Mouse (Mus musculus) neural tube, embryonic 13.5 days (tissue): Measurements from ENCODE around the gene Arpc4. TPM values are rescaled to one million over a fixed set of nuclear protein-coding genes. Genes with fewer than 3 reads are reported as not detected.
A peak's percentile ranks its signal among the peaks of the same experiment; 100 is the strongest.
"Not testable (repeated sequence)": the region's sequence is repeated elsewhere in the genome, so short reads cannot be mapped to it uniquely, and the experiment has no call there.

Experiments
- ATAC-seq: fragments of 200-750 bp; cut with Nextera tagmentation; 2 replicates; pipeline ENCODE4 v1.8.0; 2017; ENCODE audit warnings: low read depth, mild to moderate bottlenecking, moderate TSS enrichment, moderate library complexity
- H3K27ac ChIP-seq: fragments of 300-500 bp; sonication (generic); replicated peaks from 2 replicates; pipeline ENCODE4 v1.5.1; 2015; ENCODE audit warnings: moderate library complexity, mild to moderate bottlenecking, inconsistent platforms
- H3K27me3 ChIP-seq: fragments of 300-500 bp; sonication (generic); 2 replicates; pipeline ENCODE4 v1.6.1; 2015; ENCODE audit warnings: mild to moderate bottlenecking, inconsistent platforms
- H3K36me3 ChIP-seq: fragments of 300-500 bp; sonication (generic); 2 replicates; pipeline ENCODE4 v1.6.1; 2015; ENCODE audit warnings: mild to moderate bottlenecking, inconsistent platforms
- H3K4me1 ChIP-seq: fragments of 300-500 bp; sonication (generic); replicated peaks from 2 replicates; pipeline ENCODE4 v1.6.1; 2015; ENCODE audit warnings: inconsistent platforms
- H3K4me2 ChIP-seq: fragments of 300-500 bp; sonication (generic); 2 replicates; pipeline ENCODE4 v1.6.1; 2015; ENCODE audit warnings: inconsistent platforms, mild to moderate bottlenecking, moderate library complexity
- H3K4me3 ChIP-seq: fragments of 300-500 bp; sonication (generic); 2 replicates; pipeline ENCODE4 v1.5.1; 2015; ENCODE audit warnings: mild to moderate bottlenecking, inconsistent platforms
- H3K9ac ChIP-seq: fragments of 300-500 bp; sonication (generic); 2 replicates; pipeline ENCODE4 v1.6.1; 2015; ENCODE audit warnings: moderate library complexity, mild to moderate bottlenecking, inconsistent platforms
- H3K9me3 ChIP-seq: fragments of 300-500 bp; sonication (generic); 2 replicates; pipeline ENCODE4 v1.6.1; 2016; ENCODE audit warnings: inconsistent platforms
- WGBS: fragments of 180-500 bp; shearing (Covaris S2); methylation state at CpG from one replicate; pipeline ENCODE4 v1.1.7; 2015; 5-methylcytosine and 5-hydroxymethylcytosine counted together
- polyA plus RNA-seq: library from polyadenylated mRNA; unstranded; fragments of >200 nt; fragmentation: Nextera tagmentation; extraction: Ambion mirVana; gene quantifications from 2 replicates; pipeline ENCODE4 v1.2.1, GENCODE M21; 2015

The Arpc4 gene
- 375 and 421 TPM in 2 replicates for polyA plus RNA-seq

GRCm38 (mm10) chr6:113377496-113378385 lies at the start of gene Arpc4, which contains the start of gene Tada3:
TSS of gene Arpc4 (plus strand) at chr6:113378115.
TSS of gene Tada3 (minus strand) at chr6:113377883.
- Histone ChIP-seq H3K27me3 (no peaks in the 10 kb centered on the region), H3K4me1 (peaks cover 27% of the 10 kb centered on the region), H3K9me3 (no peaks in the 10 kb centered on the region), H3K4me2 (peak within 1 kb of the TSS; percentile 89), H3K4me3 (peak within 1 kb of the TSS; percentile 81), H3K36me3 (peaks cover 60% of the 10 kb centered on the region), H3K27ac (peak within 1 kb of the TSS; percentile 93), H3K9ac (peak within 1 kb of the TSS; percentile 92)
- ATAC-seq: peak; percentile 95
- under 1% methylated on average over 61 of the region's 61 CpGs for WGBS

DNA sequence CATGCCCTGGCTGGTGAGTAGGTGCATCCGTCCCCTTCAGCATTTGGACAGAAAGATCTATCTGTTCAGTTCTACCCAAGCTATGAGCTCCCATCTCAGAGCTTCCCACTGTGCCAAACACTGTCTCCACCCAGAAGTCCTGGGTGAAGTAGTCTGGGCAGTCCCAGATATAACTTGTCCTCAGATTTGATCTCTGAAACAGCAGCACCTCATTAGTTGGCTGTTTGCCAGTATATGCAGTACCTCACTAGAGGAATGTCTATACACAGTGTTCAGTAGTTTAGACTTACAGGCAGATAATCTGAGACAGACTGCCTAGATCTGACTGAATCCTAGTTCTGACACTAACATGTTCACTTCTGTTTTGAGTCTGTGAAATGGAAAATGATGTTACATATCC lies 48.5 kb upstream of the Arpc4 start:
- H3K36me3 ChIP-seq: peaks cover 53% of the 10 kb centered on the region
- WGBS: 94% methylated on average over 1 of the region's 1 CpGs
- no peak overlapping the region for H3K27ac ChIP-seq
- H3K4me2 ChIP-seq: no peak overlapping the region
- no peak overlapping the region for H3K9ac ChIP-seq
- H3K27me3 ChIP-seq: no peaks in the 10 kb centered on the region
- ATAC-seq: no peak
- peaks cover 27% of the 10 kb centered on the region for H3K4me1 ChIP-seq
- H3K4me3 ChIP-seq: no peak overlapping the region
- H3K9me3 ChIP-seq: no peaks in the 10 kb centered on the region

- Histone ChIP-seq H3K4me1 (peaks cover 25% of the 10 kb centered on the region), H3K27ac (no peak overlapping the region), H3K4me2 (no peak overlapping the region), H3K9me3 (no peaks in the 10 kb centered on the region), H3K27me3 (no peaks in the 10 kb centered on the region), H3K9ac (no peak overlapping the region), H3K4me3 (no peak overlapping the region), H3K36me3 (peaks cover 53% of the 10 kb centered on the region)
- no peak for ATAC-seq
- WGBS: 71% methylated on average over 2 of the region's 2 CpGs
Observed at GRCm38 (mm10) chr6:113330547-113330946, 47.4 kb upstream of the Arpc4 start.

GRCm38 (mm10) chr6:113331721-113332120 lies 46.2 kb upstream of the Arpc4 start:
- Histone ChIP-seq H3K9me3 (no peaks in the 10 kb centered on the region), H3K4me2 (no peak overlapping the region), H3K27me3 (no peaks in the 10 kb centered on the region), H3K36me3 (peaks cover 63% of the 10 kb centered on the region), H3K9ac (no peak overlapping the region), H3K27ac (no peak overlapping the region), H3K4me3 (no peak overlapping the region), H3K4me1 (peaks cover 18% of the 10 kb centered on the region)
- WGBS: 93% methylated on average over 11 of the region's 11 CpGs
- no peak for ATAC-seq

DNA sequence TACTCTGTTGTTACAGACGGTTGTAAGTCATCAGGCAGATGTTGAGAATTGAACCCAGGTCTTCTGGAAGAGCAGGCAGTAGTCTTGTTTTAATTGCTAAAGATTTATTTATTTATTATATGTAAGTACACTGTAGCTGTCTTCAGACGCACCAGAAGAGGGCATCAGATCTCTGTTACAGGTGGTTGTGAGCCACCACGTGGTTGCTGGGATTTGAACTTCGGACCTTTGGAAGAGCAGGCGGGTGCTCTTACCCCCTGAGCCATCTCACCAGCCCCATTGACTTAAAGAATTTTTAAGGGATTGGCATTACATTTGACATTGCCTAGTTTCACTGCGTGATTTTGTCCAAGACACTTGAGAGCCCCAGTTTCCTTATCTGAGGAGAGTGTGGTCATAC lies 45.2 kb upstream of the Arpc4 start:
- H3K4me3 ChIP-seq, ATAC-seq, H3K9me3 ChIP-seq, H3K27me3 ChIP-seq, H3K9ac ChIP-seq, H3K4me2 ChIP-seq: not testable (repeated sequence)
- Histone ChIP-seq H3K27ac (peak overlapping the region; percentile 75), H3K36me3 (peaks cover 72% of the 10 kb centered on the region), H3K4me1 (peaks cover 12% of the 10 kb centered on the region)
- WGBS: 78% methylated on average over 6 of the region's 6 CpGs

DNA sequence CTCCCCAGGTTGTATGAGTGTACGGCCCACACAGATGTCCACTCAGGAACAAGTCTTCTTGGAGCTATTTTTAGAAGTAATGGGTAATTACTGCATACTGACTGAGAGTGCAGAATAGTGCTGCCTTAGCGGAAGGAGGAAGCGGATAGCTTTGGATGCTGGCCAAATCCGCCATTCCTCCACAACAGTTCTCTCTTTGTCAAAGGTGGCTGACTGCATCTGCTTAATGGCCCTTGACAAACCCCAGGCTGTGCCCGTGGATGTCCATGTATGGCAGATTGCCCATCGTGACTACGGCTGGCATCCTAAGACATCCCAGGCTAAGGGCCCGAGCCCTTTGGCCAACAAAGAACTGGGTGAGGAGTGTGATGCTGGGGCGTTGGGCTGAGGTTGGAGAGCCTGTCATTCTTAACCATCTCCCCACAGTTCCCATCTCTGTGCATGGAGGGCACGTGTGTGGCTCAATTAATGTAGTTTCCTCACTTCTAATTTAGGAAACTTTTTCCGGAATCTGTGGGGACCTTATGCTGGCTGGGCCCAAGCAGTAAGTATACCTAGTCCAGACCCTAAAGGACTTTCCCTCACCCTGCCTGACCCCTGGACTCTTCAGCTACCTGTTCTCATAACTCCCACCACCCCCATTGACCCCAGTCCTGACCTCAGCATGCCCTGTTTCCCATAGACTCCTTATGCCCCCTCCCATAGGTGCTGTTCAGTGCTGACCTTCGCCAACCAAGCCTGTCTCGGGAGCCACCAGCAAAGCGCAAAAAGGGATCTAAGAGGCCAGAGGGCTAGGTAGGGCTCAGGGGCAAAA lies 44.6 kb upstream of the Arpc4 start:
- H3K4me3 ChIP-seq: no peak overlapping the region
- H3K27ac ChIP-seq: peak overlapping the region; percentile 75
- no peak overlapping the region; the same call in 1 of the 2 replicates for H3K4me2 ChIP-seq
- no peaks in the 10 kb centered on the region for H3K27me3 ChIP-seq
- 58% methylated on average over 14 of the region's 14 CpGs for WGBS
- H3K4me1 ChIP-seq: peaks cover 12% of the 10 kb centered on the region
- no peaks in the 10 kb centered on the region for H3K9me3 ChIP-seq
- H3K9ac ChIP-seq: no peak overlapping the region
- H3K36me3 ChIP-seq: peaks cover 78% of the 10 kb centered on the region
- ATAC-seq: peak; percentile 73; the same call in 1 of the 2 replicates

GRCm38 (mm10) chr6:113334216-113334615 lies 43.7 kb upstream of the Arpc4 start:
- ATAC-seq: no peak
- Histone ChIP-seq H3K4me2 (no peak overlapping the region), H3K9me3 (no peaks in the 10 kb centered on the region), H3K27me3 (no peaks in the 10 kb centered on the region), H3K4me1 (peaks cover 12% of the 10 kb centered on the region), H3K9ac (no peak overlapping the region), H3K36me3 (peaks cover 82% of the 10 kb centered on the region), H3K4me3 (no peak overlapping the region), H3K27ac (no peak overlapping the region)
- 64% methylated on average over 6 of the region's 6 CpGs for WGBS

GRCm38 (mm10) chr6:113336852-113337620 lies 40.9 kb upstream of the Arpc4 start:
- Histone ChIP-seq H3K9ac (no peak overlapping the region), H3K4me2 (no peak overlapping the region), H3K4me3 (no peak overlapping the region), H3K27ac (no peak overlapping the region), H3K9me3 (no peaks in the 10 kb centered on the region), H3K36me3 (peaks cover 76% of the 10 kb centered on the region), H3K4me1 (peaks cover 20% of the 10 kb centered on the region), H3K27me3 (no peaks in the 10 kb centered on the region)
- no peak for ATAC-seq
- 72% methylated on average over 8 of the region's 8 CpGs for WGBS

DNA sequence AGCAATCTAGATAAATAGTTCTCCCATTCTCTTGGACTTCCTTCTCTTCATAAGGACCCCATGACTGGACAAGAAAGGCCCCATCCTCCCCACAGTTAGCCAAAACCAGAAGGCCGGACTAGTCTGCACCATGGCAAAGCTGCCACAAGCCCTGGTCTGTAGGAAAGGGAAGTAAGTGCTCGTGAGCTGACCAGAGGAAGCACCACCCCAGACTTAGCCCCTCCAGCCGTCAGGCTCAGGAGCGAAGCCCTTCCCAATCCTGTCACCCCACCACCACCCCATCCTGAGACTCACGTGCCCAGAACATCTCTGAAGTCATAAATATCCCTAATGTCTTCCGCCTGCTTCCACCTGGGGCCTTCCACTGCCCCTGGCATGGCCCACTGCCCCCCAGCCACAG lies 36.3 kb upstream of the Arpc4 start:
- ATAC-seq: no peak
- peaks cover 35% of the 10 kb centered on the region for H3K36me3 ChIP-seq
- H3K27ac ChIP-seq: no peak overlapping the region
- H3K4me3 ChIP-seq: no peak overlapping the region
- H3K4me2 ChIP-seq: peak overlapping the region; percentile 30; the same call in 1 of the 2 replicates
- H3K27me3 ChIP-seq: no peaks in the 10 kb centered on the region
- peaks cover 32% of the 10 kb centered on the region for H3K4me1 ChIP-seq
- H3K9me3 ChIP-seq: no peaks in the 10 kb centered on the region
- WGBS: 83% methylated on average over 6 of the region's 6 CpGs
- no peak overlapping the region for H3K9ac ChIP-seq

DNA sequence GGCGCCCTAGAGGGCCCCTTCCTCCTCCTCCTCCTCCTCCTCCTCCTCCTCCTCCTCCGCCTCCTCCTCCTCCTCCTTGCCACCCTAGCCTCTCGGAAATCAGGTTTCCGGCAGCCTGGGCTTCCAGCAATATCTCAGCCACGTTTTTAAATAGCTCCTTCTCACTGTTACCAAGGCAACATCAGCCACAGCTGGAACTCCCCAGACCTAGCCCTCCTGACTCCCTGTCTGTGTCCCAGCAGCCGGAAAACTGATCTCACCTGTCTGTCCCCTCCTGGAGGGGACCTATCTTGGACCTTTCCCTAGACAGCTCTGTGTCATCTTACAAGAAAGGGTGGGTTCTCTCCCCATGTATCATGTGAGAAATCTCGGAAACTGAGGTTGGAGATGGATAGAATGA lies 35.6 kb upstream of the Arpc4 start:
- H3K36me3 ChIP-seq: peaks cover 31% of the 10 kb centered on the region
- 43% methylated on average over 4 of the region's 7 CpGs for WGBS
- no peak overlapping the region for H3K27ac ChIP-seq
- peak overlapping the region; percentile 78 for H3K9ac ChIP-seq
- H3K9me3 ChIP-seq: no peaks in the 10 kb centered on the region
- no peaks in the 10 kb centered on the region for H3K27me3 ChIP-seq
- H3K4me2 ChIP-seq: peak overlapping the region; percentile 68
- peaks cover 32% of the 10 kb centered on the region for H3K4me1 ChIP-seq
- peak overlapping the region; percentile 51 for H3K4me3 ChIP-seq
- no peak for ATAC-seq

GRCm38 (mm10) chr6:113343177-113344092 lies 34.5 kb upstream of the Arpc4 start, which contains the start of gene Camk1:
TSS of gene Camk1 (minus strand) at chr6:113343984.
- Histone ChIP-seq H3K4me3 (peak within 1 kb of the TSS; percentile 51), H3K9ac (peak within 1 kb of the TSS; percentile 78), H3K27me3 (0 out of 2 replicates have a peak, but pooled peaks cover 3% of the 10 kb centered on the region), H3K9me3 (no peaks in the 10 kb centered on the region), H3K4me2 (peak within 1 kb of the TSS; percentile 68), H3K27ac (0 out of 2 replicates have a peak within 1 kb of the TSS, but pooled peaks have one; percentile 38), H3K4me1 (peaks cover 32% of the 10 kb centered on the region), H3K36me3 (peaks cover 20% of the 10 kb centered on the region; the same call in 1 of the 2 replicates)
- ATAC-seq: peak; percentile 80
- WGBS: 17% methylated on average over 32 of the region's 32 CpGs
